Mouse (Mus musculus): ENCODE results near the gene Rps27l. TPM values are rescaled to one million over a fixed set of nuclear protein-coding genes. Genes with fewer than 3 reads are reported as not detected.

Rps27l gene
- polyA plus RNA-seq, 1 experiment from 2014 or later: 839 TPM

Other genes with a start within 250 kb of the Rps27l start
- gene Car12, start 232.4 kb upstream of the Rps27l start, polyA plus RNA-seq (2015; fragmentation: Nextera tagmentation; extraction: Ambion mirVana): 19.3 and 25.5 TPM in 2 replicates
- 11.6 and 11.7 TPM in 2 replicates for gene Aph1b, start 150.6 kb upstream of the Rps27l start, polyA plus RNA-seq (2015; fragmentation: Nextera tagmentation; extraction: Ambion mirVana)
- gene Gm10647, start 149.0 kb upstream of the Rps27l start, polyA plus RNA-seq (2015; fragmentation: Nextera tagmentation; extraction: Ambion mirVana): 0.48 and 0.89 TPM in 2 replicates
- 4.0 and 5.2 TPM in 2 replicates for gene Aph1c, start 111.4 kb upstream of the Rps27l start, polyA plus RNA-seq (2015; fragmentation: Nextera tagmentation; extraction: Ambion mirVana)
- gene Rab8b, start 26.4 kb upstream of the Rps27l start, polyA plus RNA-seq (2015; fragmentation: Nextera tagmentation; extraction: Ambion mirVana): 27.4 and 28.6 TPM in 2 replicates
- 6.2 and 7.8 TPM in 2 replicates for gene Lactb, start 29.4 kb downstream of the Rps27l start, polyA plus RNA-seq (2015; fragmentation: Nextera tagmentation; extraction: Ambion mirVana)
- 1,286 and 1,473 TPM in 2 replicates for gene Tpm1, start 103.3 kb downstream of the Rps27l start, polyA plus RNA-seq (2015; fragmentation: Nextera tagmentation; extraction: Ambion mirVana)

All from stomach, embryonic 16.5 days (tissue).